Mouse (Mus musculus): ENCODE data around the gene Gm11011. TPM values are rescaled to one million over a fixed set of nuclear protein-coding genes. Genes with fewer than 3 reads are reported as not detected.

Gene Gm11011
- polyA plus RNA-seq, 1 experiment from 2014 or later = not detected

DNA sequence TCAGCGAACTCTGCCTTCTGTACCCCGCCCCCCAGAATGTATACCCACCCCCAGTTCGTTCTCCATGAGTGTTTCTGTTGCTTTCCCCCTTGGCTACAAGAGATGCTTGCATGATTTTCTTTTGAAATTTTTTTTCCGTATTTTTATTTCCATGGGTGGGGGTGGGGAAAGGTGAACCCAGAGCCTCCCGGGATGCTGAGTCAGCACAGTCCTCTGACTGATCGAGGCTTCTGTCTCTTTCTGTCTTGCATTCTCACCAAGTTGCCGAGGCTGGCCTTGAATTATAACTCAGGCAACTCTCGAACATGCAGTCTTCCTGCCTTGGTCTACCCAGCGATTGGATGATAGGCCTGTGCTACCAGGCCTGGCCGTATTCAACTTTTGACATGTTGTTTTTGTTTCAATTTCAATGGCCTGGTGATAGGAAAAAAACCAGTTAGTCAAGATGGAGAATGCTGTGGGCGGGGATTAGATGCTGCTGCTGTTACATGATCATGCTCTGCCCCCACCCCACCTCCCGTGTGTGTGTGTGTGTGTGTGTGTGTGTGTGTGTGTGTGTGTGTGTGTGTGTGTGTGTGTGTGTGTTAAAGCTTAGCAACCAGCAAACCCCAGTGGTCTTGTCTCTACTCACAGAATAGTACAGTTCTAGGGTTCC, 1.8 kb downstream of the Gm11011 start:
- ATAC-seq (ENCODE audit: low FRiP score, low read depth) = no peak
- Histone ChIP-seq H3K4me1 (replicated peaks) (peaks cover 6% of the 10 kb centered on the region; the same call in 1 of the 2 replicates), H3K27ac (replicated peaks) (0 out of 2 replicates have a peak overlapping the region, but pooled peaks have one; percentile 1), H3K4me2 (no peak overlapping the region), H3K27me3 (no peaks in the 10 kb centered on the region), H3K9ac (no peak overlapping the region), H3K9me3 (no peaks in the 10 kb centered on the region), H3K4me3 (no peak overlapping the region), H3K36me3 (no peaks in the 10 kb centered on the region)
- WGBS = 72% methylated on average over 12 of the region's 12 CpGs

DNA sequence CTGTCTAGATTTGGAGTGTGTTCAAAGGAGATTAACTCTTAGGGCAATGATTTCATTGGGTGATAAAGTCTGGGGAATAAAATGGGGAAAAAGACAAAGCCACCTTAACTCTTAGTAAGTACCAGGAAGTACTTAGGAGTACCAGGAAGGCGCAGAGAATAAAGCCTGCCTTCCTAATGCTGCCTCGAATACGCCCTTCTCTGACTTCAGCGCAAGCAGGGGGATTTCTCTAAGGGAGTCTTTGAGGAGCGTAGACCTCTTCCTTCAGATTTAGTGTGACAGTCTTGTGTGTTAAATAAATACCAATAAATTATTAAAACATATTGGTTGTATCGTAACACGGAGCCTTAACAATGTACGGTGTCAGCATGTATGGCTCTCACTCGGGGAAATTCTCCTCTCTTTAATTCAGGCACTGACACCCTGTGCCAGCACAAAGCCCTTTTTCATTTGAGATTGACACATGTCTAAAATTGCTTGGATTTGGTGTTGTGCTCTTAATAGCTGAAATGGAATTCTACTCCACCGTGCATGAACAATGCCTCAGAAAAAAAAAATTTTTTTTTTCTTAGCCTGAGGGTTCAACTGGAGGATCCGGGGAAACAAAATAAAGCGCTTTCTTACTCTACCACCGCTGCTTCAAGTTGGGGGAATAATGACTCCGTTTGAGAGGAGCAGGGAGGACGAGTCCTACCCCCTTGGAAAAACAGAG, 2.6 kb downstream of the Gm11011 start:
- Histone ChIP-seq H3K4me3 (no peak overlapping the region), H3K27ac (replicated peaks) (0 out of 2 replicates have a peak overlapping the region, but pooled peaks have one; percentile 29), H3K4me2 (no peak overlapping the region), H3K9ac (no peak overlapping the region), H3K4me1 (replicated peaks) (peaks cover 6% of the 10 kb centered on the region; the same call in 1 of the 2 replicates), H3K9me3 (no peaks in the 10 kb centered on the region), H3K36me3 (no peaks in the 10 kb centered on the region), H3K27me3 (no peaks in the 10 kb centered on the region)
- ATAC-seq (ENCODE audit: low FRiP score, low read depth) = no peak
- WGBS = 49% methylated on average over 15 of the region's 15 CpGs

DNA sequence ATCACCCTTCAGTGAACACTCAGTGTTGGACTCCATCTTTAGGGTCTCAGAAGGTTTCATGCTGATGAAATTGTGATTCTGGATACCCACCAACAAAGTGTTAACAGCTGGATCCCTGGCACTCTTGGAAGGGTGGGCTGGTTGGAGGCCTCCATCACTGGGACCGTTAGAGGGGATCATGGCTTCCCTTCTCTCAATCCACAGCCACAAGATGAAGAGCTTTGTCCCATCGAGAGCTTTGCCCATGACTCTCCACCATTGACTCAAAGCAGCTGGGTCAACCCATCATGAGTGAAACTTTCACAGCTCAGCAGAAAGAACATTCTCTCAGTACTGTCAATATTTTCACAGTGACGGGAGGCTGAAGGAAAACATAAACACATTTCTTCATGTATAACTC, 4.1 kb downstream of the Gm11011 start:
- Histone ChIP-seq H3K27ac (replicated peaks) (no peak overlapping the region), H3K27me3 (no peaks in the 10 kb centered on the region), H3K4me2 (no peak overlapping the region), H3K4me3 (no peak overlapping the region), H3K9ac (no peak overlapping the region), H3K9me3 (no peaks in the 10 kb centered on the region), H3K36me3 (no peaks in the 10 kb centered on the region), H3K4me1 (replicated peaks) (peaks cover 6% of the 10 kb centered on the region; the same call in 1 of the 2 replicates)
- no peak for ATAC-seq (ENCODE audit: low FRiP score, low read depth)
- WGBS = 81% methylated on average over 3 of the region's 3 CpGs

DNA sequence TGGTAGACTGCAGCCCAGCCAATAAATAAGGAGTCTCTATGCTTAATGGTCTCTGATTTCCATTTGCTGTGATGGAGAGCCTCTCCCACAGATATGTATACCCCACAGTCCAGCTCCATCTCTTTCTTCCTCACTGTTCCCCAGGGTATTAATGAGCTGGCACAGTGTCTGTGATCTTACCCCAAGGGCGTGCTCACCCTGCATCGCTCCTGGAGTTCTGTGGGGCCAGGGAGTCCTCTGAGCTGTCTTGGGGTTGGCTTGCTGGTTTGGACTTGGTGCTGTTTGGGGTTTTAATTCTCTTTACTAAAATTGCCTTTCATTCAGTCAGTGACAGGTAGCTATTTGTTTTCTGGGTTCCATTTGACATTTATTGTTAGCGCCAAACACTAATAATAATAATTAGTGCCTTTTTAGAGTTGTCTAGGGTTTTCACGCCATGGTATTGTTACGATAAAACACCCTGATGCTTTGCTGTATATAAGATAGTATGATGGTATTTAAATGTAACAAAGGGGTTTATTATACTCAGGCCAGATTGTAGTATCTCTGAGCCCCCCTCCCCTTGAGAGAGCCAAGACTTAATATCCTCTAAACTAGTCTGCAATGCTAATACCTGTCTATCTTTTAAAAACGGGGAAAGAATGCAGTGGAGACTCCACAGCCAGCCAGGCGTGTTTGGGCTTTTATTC, 9.9 kb downstream of the Gm11011 start:
- WGBS = 71% methylated on average over 7 of the region's 7 CpGs
- no peak overlapping the region for H3K9ac ChIP-seq
- H3K27me3 ChIP-seq = no peaks in the 10 kb centered on the region
- no peak overlapping the region for H3K4me2 ChIP-seq
- 0 out of 2 replicates have a peak, but pooled peaks cover 2% of the 10 kb centered on the region for H3K4me1 ChIP-seq (replicated peaks)
- H3K36me3 ChIP-seq = no peaks in the 10 kb centered on the region
- H3K27ac ChIP-seq (replicated peaks) = no peak overlapping the region
- no peak overlapping the region for H3K4me3 ChIP-seq
- H3K9me3 ChIP-seq = no peaks in the 10 kb centered on the region
- no peak for ATAC-seq (ENCODE audit: low FRiP score, low read depth)

DNA sequence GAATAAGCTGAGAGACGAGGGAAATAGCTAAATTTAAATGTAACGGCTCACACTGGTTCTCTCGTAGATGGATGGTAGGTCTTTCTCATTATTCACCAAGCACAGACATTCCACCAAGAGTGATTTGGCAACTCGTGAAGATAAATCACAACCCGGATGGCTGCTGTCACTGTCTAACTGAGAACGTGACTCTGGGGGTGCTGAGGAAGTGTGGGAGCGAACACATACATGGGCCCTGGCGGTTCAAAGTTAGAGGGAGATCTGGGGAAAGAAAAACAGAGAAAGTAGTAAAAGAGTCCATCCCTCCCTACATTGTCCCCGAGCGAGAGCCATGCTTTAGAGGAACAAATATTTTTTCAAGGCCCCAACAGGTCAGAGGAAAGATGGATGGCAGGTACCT, 17.5 kb downstream of the Gm11011 start:
- Histone ChIP-seq H3K9me3 (no peaks in the 10 kb centered on the region), H3K4me3 (no peak overlapping the region), H3K9ac (no peak overlapping the region), H3K27ac (replicated peaks) (no peak overlapping the region), H3K27me3 (no peaks in the 10 kb centered on the region), H3K4me2 (no peak overlapping the region), H3K4me1 (replicated peaks) (no peaks in the 10 kb centered on the region), H3K36me3 (no peaks in the 10 kb centered on the region)
- ATAC-seq (ENCODE audit: low FRiP score, low read depth) = no peak
- 81% methylated on average over 10 of the region's 10 CpGs for WGBS

DNA sequence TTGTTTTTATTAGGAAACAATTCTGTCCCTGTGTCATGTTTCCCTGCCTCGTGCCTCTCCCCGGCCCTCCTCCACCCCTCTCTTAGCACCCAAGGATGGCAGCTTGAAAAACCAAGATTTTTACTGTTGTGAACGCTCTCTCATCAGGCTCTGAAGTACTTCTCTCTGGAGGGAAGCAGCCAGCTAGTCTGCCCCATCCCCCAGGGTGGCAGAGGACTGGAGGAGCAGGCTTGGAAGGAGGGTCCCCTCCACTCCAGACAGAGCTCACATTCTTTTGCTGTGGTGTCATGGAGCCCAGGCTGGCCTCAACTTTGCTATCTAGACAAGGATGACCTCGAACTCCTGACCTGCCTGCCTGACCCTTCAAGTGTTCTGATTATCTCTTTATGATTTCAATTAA, 21.4 kb downstream of the Gm11011 start:
- WGBS = 72% methylated on average over 4 of the region's 4 CpGs

DNA sequence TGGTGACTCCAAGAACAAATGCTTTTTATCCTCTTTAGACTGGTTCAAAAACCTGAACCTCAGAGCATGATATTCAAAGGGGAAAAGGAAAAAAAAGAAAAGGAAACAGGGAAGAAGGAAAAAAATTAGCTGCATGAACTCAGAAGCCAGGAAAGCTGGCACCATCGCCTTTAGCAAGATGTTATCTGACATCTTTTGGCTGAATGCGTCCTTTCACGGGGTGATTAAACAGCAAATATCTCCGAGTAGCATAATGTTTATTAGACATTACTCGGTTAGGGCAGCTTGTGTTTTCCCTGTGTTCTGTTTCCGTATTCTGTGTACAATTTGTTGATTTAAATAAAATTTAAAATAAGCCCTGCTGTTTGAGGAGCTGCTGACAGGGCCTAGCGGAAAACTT, 21.8 kb downstream of the Gm11011 start:
- Histone ChIP-seq H3K4me2 (no peak overlapping the region), H3K4me3 (no peak overlapping the region), H3K27ac (replicated peaks) (no peak overlapping the region), H3K27me3 (no peaks in the 10 kb centered on the region), H3K4me1 (replicated peaks) (no peaks in the 10 kb centered on the region), H3K36me3 (no peaks in the 10 kb centered on the region), H3K9me3 (no peaks in the 10 kb centered on the region), H3K9ac (no peak overlapping the region)
- WGBS = 79% methylated on average over 7 of the region's 7 CpGs
- ATAC-seq (ENCODE audit: low FRiP score, low read depth) = no peak

More for the DNA sequence above, 21.4 kb downstream of the Gm11011 start:
- no peaks in the 10 kb centered on the region for H3K4me1 ChIP-seq (replicated peaks)
- H3K27me3 ChIP-seq = no peaks in the 10 kb centered on the region
- no peak overlapping the region for H3K4me2 ChIP-seq
- H3K4me3 ChIP-seq = no peak overlapping the region
- H3K9ac ChIP-seq = no peak overlapping the region
- no peaks in the 10 kb centered on the region for H3K9me3 ChIP-seq
- ATAC-seq (ENCODE audit: low FRiP score, low read depth) = no peak
- no peak overlapping the region for H3K27ac ChIP-seq (replicated peaks)
- no peaks in the 10 kb centered on the region for H3K36me3 ChIP-seq

DNA sequence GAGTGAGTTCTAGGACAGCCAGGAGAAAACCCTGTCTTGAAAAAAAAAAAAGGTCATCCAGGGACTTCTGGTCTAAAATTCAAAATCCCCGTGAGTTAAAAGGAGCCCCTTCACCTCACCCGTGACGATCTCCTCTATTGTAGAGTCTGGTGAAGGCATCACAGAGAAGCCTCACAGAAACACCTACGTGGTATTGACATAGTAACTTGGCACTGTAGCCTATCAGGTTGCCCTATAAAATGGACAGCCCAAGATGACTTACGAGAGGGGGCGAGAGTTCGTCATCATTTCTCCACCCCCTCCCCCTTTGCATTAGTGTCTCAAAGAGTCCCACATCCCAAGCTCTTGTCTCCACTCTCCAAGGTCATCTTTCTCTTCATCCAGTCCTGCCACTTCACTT, 41.9 kb downstream of the Gm11011 start:
- no peaks in the 10 kb centered on the region for H3K36me3 ChIP-seq
- H3K27me3 ChIP-seq = no peaks in the 10 kb centered on the region
- H3K9me3 ChIP-seq = no peaks in the 10 kb centered on the region
- no peak for ATAC-seq (ENCODE audit: low FRiP score, low read depth)
- H3K9ac ChIP-seq = no peak overlapping the region
- H3K4me3 ChIP-seq = no peak overlapping the region
- H3K4me2 ChIP-seq = no peak overlapping the region
- H3K4me1 ChIP-seq (replicated peaks) = no peaks in the 10 kb centered on the region
- no peak overlapping the region for H3K27ac ChIP-seq (replicated peaks)
- WGBS = 94% methylated on average over 7 of the region's 7 CpGs

DNA sequence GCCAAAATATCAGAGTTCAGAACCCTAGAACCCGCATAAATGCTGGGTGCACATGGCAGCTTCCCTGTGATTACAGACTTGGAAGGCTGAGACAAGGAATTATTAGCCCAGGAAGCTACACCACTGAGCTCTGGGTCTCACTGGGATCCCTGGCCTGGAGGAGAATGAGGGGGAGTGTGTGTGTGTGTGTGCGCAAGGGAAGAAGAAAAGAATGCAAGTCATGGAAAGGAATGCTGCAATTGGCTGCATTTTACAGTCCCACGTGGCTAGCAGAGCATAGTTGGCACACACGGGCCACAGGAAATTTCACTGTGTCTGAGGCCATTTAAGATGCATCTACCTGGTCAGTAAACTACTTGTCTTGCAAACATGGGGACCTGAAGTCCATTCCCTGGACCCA, 48.6 kb downstream of the Gm11011 start:
- no peaks in the 10 kb centered on the region for H3K36me3 ChIP-seq
- H3K27me3 ChIP-seq = no peaks in the 10 kb centered on the region
- ATAC-seq (ENCODE audit: low FRiP score, low read depth) = no peak
- WGBS = 69% methylated on average over 4 of the region's 4 CpGs
- no peak overlapping the region for H3K9ac ChIP-seq
- no peaks in the 10 kb centered on the region for H3K4me1 ChIP-seq (replicated peaks)
- H3K4me2 ChIP-seq = no peak overlapping the region
- no peak overlapping the region for H3K4me3 ChIP-seq
- H3K27ac ChIP-seq (replicated peaks) = no peak overlapping the region
- no peaks in the 10 kb centered on the region for H3K9me3 ChIP-seq

Other genes with a start within 250 kb of the Gm11011 start
- gene Tshz2, start 45.3 kb upstream of the Gm11011 start, polyA plus RNA-seq (2015; fragmentation: Nextera tagmentation; extraction: Ambion mirVana) = 30.2 and 36.3 TPM in 2 replicates